Mouse (Mus musculus) colon, adult 2 months (tissue): Measurements from ENCODE around the gene P2ry13. TPM values are rescaled to one million over a fixed set of nuclear protein-coding genes. Genes with fewer than 3 reads are reported as not detected.

Experiments used
- polyA plus RNA-seq: library from polyadenylated mRNA; depleted of rRNA; stranded (reverse); fragments of >200 nt; gene quantifications from 2 replicates; pipeline ENCODE4 v1.2.3, GENCODE M21; 2012; rRNA removed

P2ry13 gene
- polyA plus RNA-seq: 1.0 and 1.6 TPM in 2 replicates

GRCm38 (mm10) chr3:59210727-59211126 is at the start of gene P2ry13:
P2ry13 (minus strand) TSS chr3:59210882.

GRCm38 (mm10) chr3:59194938-59195337 is 15.7 kb downstream of the P2ry13 start, which contains the start of gene Gpr87:
Gpr87 (minus strand) TSS chr3:59195104.

Other genes starting within 250 kb of the P2ry13 start
- 1.5 and 1.6 TPM in 2 replicates for gene Med12l, start 205.1 kb downstream of the P2ry13 start, polyA plus RNA-seq
- 0.38 and 0.48 TPM in 2 replicates for gene Gpr171, start 109.1 kb downstream of the P2ry13 start, polyA plus RNA-seq
- 3.8 TPM in 2 replicates for gene P2ry14, start 57.3 kb downstream of the P2ry13 start, polyA plus RNA-seq
- gene Gpr87, start 15.8 kb downstream of the P2ry13 start, polyA plus RNA-seq: not detected in 2 replicates
- 1.9 and 2.5 TPM in 2 replicates for gene P2ry12, start 52.0 kb upstream of the P2ry13 start, polyA plus RNA-seq
- gene Igsf10, start 133.5 kb upstream of the P2ry13 start, polyA plus RNA-seq: 1.6 and 2.2 TPM in 2 replicates